Mouse (Mus musculus): ENCODE results near the gene Mtg2. TPM values are rescaled to one million over a fixed set of nuclear protein-coding genes. Genes with fewer than 3 reads are reported as not detected.

Gene Mtg2
- polyA plus RNA-seq, 1 experiment from 2014 or later = 19.8 TPM

DNA sequence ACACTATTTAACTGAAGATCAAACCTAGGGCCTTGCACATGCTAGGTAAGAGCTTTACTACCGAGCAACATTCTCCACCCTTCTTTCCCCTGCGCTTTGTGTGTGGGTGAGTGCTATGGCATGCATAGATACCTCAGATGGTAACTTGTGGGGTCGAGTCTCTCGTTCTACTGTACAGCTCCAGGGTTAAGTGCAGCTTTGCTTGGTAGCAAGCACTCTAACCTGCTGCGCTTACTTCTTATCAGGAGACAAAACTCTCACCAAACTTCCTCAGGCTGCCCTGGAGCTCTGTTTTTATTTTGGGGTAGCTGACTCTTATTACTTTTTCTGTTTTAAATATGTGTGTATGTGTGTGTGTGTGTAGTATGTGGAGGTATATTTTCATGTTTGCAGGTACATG is 65.0 kb downstream of the Mtg2 start:
- Histone ChIP-seq H3K36me3 (ENCODE audit: control insufficient read depth, insufficient read depth, low read length) (peaks cover 22% of the 10 kb centered on the region), H3K4me1 (ENCODE audit: control insufficient read depth, insufficient read depth, low read length) (no peaks in the 10 kb centered on the region), H3K4me3 (ENCODE audit: low read depth, low read length) (no peak overlapping the region), H3K27ac (replicated peaks; ENCODE audit: low read depth, low read length) (no peak overlapping the region), H3K27me3 (replicated peaks; ENCODE audit: control insufficient read depth, insufficient read depth, low read length) (no peaks in the 10 kb centered on the region), H3K4me2 (ENCODE audit: low read depth, low read length) (no peak overlapping the region), H3K9ac (ENCODE audit: low read depth, low read length) (no peak overlapping the region), H3K9me3 (ENCODE audit: control insufficient read depth, low read length) (no peaks in the 10 kb centered on the region)
- ATAC-seq (ENCODE audit: low read depth) = no peak
- DNase-seq (ENCODE audit: low spot score) = no peak
- 76% methylated on average over 5 of the region's 5 CpGs for WGBS

Other genes with a start within 250 kb of the Mtg2 start
- 3.0 and 4.2 TPM in 2 replicates for gene Taf4, start 93.9 kb upstream of the Mtg2 start, polyA plus RNA-seq (2014; fragmentation: Nextera tagmentation; extraction: Ambion mirVana)
- gene Lsm14b, start 45.6 kb upstream of the Mtg2 start, polyA plus RNA-seq (2014; fragmentation: Nextera tagmentation; extraction: Ambion mirVana) = 6.1 and 6.3 TPM in 2 replicates
- gene Psma7, start 28.2 kb upstream of the Mtg2 start, polyA plus RNA-seq (2014; fragmentation: Nextera tagmentation; extraction: Ambion mirVana) = 494 and 573 TPM in 2 replicates
- gene Ss18l1, start 28.1 kb upstream of the Mtg2 start, polyA plus RNA-seq (2014; fragmentation: Nextera tagmentation; extraction: Ambion mirVana) = 4.2 and 4.6 TPM in 2 replicates
- 0.11 and 0.14 TPM in 2 replicates for gene Hrh3, start 33.9 kb downstream of the Mtg2 start, polyA plus RNA-seq (2014; fragmentation: Nextera tagmentation; extraction: Ambion mirVana)
- gene Osbpl2, start 48.7 kb downstream of the Mtg2 start, polyA plus RNA-seq (2014; fragmentation: Nextera tagmentation; extraction: Ambion mirVana) = 37.4 and 41.5 TPM in 2 replicates
- 130 and 142 TPM in 2 replicates for gene Adrm1, start 100.9 kb downstream of the Mtg2 start, polyA plus RNA-seq (2014; fragmentation: Nextera tagmentation; extraction: Ambion mirVana)
- gene Lama5, start 155.3 kb downstream of the Mtg2 start, polyA plus RNA-seq (2014; fragmentation: Nextera tagmentation; extraction: Ambion mirVana) = 25.2 and 28.2 TPM in 2 replicates
- 689 and 787 TPM in 2 replicates for gene Rps21, start 186.8 kb downstream of the Mtg2 start, polyA plus RNA-seq (2014; fragmentation: Nextera tagmentation; extraction: Ambion mirVana)
- 16.5 and 17.4 TPM in 2 replicates for gene Cables2, start 202.9 kb downstream of the Mtg2 start, polyA plus RNA-seq (2014; fragmentation: Nextera tagmentation; extraction: Ambion mirVana)
- 0.81 and 0.84 TPM in 2 replicates for gene Rbbp8nl, start 219.3 kb downstream of the Mtg2 start, polyA plus RNA-seq (2014; fragmentation: Nextera tagmentation; extraction: Ambion mirVana)